Mouse (Mus musculus) G1E (cell line): ENCODE data around the gene Gapvd1.

Experiments
- CTCF ChIP-seq: IDR thresholded peaks from 2 replicates; pipeline ENCODE4 v1.5.1; 2012; ENCODE audit warnings: low read depth, low read length, inconsistent platforms, mixed read lengths
- TAL1 ChIP-seq: conservative IDR thresholded peaks from 2 replicates; pipeline ENCODE4 v1.6.1; 2012; ENCODE audit warnings: low read depth, low read length, inconsistent platforms, mixed read lengths

GRCm38 (mm10) chr2:34790282-34790681 is 35.2 kb upstream of the Gapvd1 start:
- TF ChIP-seq CTCF (no peak), TAL1 (no peak)
